Mouse (Mus musculus) liver, embryonic 14.5 days (tissue): ENCODE data around the gene Cpn1. TPM values are rescaled to one million over a fixed set of nuclear protein-coding genes. Genes with fewer than 3 reads are reported as not detected.

Experiments
- ATAC-seq: fragments of 200-750 bp; cut with Nextera tagmentation; 2 replicates; pipeline ENCODE4 v1.8.0; 2017; ENCODE audit warnings: moderate number of reproducible peaks, mild to moderate bottlenecking, moderate library complexity; ENCODE audit not compliant: insufficient read depth
- DNase-seq, 3 experiments: peaks; one replicate each; pipeline ENCODE4 v3.0.0-alpha.2; 2012 to 2013; ENCODE audit warnings: low read depth in 3 of 3, low spot score in 3 of 3
- H3K27ac ChIP-seq: fragments of 300-500 bp; sonication (generic); 2 replicates; pipeline ENCODE4 v1.5.1; 2014; ENCODE audit warnings: moderate library complexity, mild to moderate bottlenecking, control low read depth, inconsistent platforms
- H3K27me3 ChIP-seq: fragments of 300-500 bp; sonication (generic); 2 replicates; pipeline ENCODE4 v1.6.1; 2014; ENCODE audit warnings: mild to moderate bottlenecking, low read length, moderate library complexity; ENCODE audit not compliant: control insufficient read depth, insufficient read depth
- H3K36me3 ChIP-seq: fragments of 300-500 bp; sonication (generic); replicated peaks from 2 replicates; pipeline ENCODE4 v1.6.1; 2014; ENCODE audit warnings: low read depth; ENCODE audit not compliant: control insufficient read depth, insufficient read depth
- H3K4me1 ChIP-seq, 2 experiments: fragments of 200-500 bp in 1 of 2; fragments of 300-500 bp in 1 of 2; sonication (generic) in 1 of 2; replicated peaks; 2 replicates each; pipeline ENCODE4 v1.6.1; 2012 to 2014; ENCODE audit warnings: antibody characterized with exemption in 1 of 2, inconsistent platforms in 1 of 2, low read length in 1 of 2; ENCODE audit not compliant: control insufficient read depth in 2 of 2, insufficient read depth in 2 of 2
- H3K4me2 ChIP-seq: fragments of 300-500 bp; sonication (generic); 2 replicates; pipeline ENCODE4 v1.6.1; 2014; ENCODE audit warnings: low read depth, mild to moderate bottlenecking, control low read depth, moderate library complexity
- H3K4me3 ChIP-seq, 2 experiments: fragments of 200-500 bp in 1 of 2; fragments of 300-500 bp in 1 of 2; sonication (generic) in 1 of 2; 2 replicates each; pipeline ENCODE4 v1.5.1; 2012 to 2014; ENCODE audit warnings: low read depth in 2 of 2, low read length in 2 of 2, mild to moderate bottlenecking in 2 of 2, control low read depth in 1 of 2, inconsistent platforms in 1 of 2, moderate library complexity in 1 of 2; ENCODE audit not compliant: insufficient read depth in 1 of 2
- H3K9ac ChIP-seq: fragments of 300-500 bp; sonication (generic); replicated peaks from 2 replicates; pipeline ENCODE4 v1.6.1; 2014; ENCODE audit warnings: mild to moderate bottlenecking, control low read depth, moderate library complexity
- H3K9me3 ChIP-seq: fragments of 300-500 bp; sonication (generic); 2 replicates; pipeline ENCODE4 v1.6.1; 2016; ENCODE audit warnings: low read length, mixed read lengths; ENCODE audit not compliant: control insufficient read depth
- CTCF ChIP-seq: IDR thresholded peaks from 2 replicates; pipeline ENCODE4 v1.5.1; 2016; ENCODE audit warnings: antibody characterized with exemption, low read depth, control low read depth
- EP300 ChIP-seq: IDR thresholded peaks from 2 replicates; pipeline ENCODE4 v1.6.1; 2016; ENCODE audit warnings: antibody characterized with exemption, low read depth
- WGBS: fragments of 180-500 bp; shearing (Covaris S2); extraction: QIAGEN DNeasy Blood & Tissue Kit; methylation state at CpG from one replicate; pipeline ENCODE4 v1.1.7; 2014; ENCODE audit not compliant: insufficient replicate concordance; 5-methylcytosine and 5-hydroxymethylcytosine counted together
- polyA plus RNA-seq, 2 experiments: library from polyadenylated mRNA; depleted of rRNA in 1 of 2; stranded (reverse) in 1 of 2; unstranded in 1 of 2; fragments of >200 nt; fragmentation: Nextera tagmentation in 1 of 2; extraction: Ambion mirVana in 1 of 2; gene quantifications; 2 replicates each; pipeline versions ENCODE4 v1.2.1 to v1.2.3; 2012 to 2014

Gene Cpn1
- polyA plus RNA-seq, 2 experiments: 43.9 to 49.5 TPM

- WGBS: 68% methylated on average over 9 of the region's 9 CpGs
- Histone ChIP-seq H3K9ac (no peak overlapping the region), H3K27me3 (no peaks in the 10 kb centered on the region), H3K36me3 (no peaks in the 10 kb centered on the region), H3K4me3 (no peak overlapping the region), H3K4me1 (peaks cover 0 to 18% of the 10 kb centered on the region in 2 experiments; a peak in 3 of 4 replicates), H3K4me2 (no peak overlapping the region), H3K9me3 (no peaks in the 10 kb centered on the region), H3K27ac (no peak overlapping the region)
- no peak for DNase-seq
- TF ChIP-seq EP300 (no peak), CTCF (no peak)
- ATAC-seq: no peak
These were observed 70.9 kb downstream of the Cpn1 start for GRCm38 (mm10) chr19:43915431-43915830.

GRCm38 (mm10) chr19:43914986-43915385 lies 71.4 kb downstream of the Cpn1 start:
- WGBS: 71% methylated on average over 9 of the region's 9 CpGs
- Histone ChIP-seq H3K27me3 (no peaks in the 10 kb centered on the region), H3K4me1 (peaks cover 0 to 15% of the 10 kb centered on the region in 2 experiments; a peak in 3 of 4 replicates), H3K4me3 (no peak overlapping the region), H3K9me3 (no peaks in the 10 kb centered on the region), H3K9ac (no peak overlapping the region), H3K4me2 (no peak overlapping the region), H3K27ac (no peak overlapping the region), H3K36me3 (no peaks in the 10 kb centered on the region)
- TF ChIP-seq CTCF: no peak
- no peak for TF ChIP-seq EP300
- ATAC-seq (no peak), DNase-seq (no peak)

- Histone ChIP-seq H3K36me3 (no peaks in the 10 kb centered on the region), H3K9ac (no peak overlapping the region), H3K27ac (no peak overlapping the region), H3K4me3 (no peak overlapping the region), H3K9me3 (no peaks in the 10 kb centered on the region), H3K27me3 (no peaks in the 10 kb centered on the region), H3K4me2 (no peak overlapping the region), H3K4me1 (peaks cover 0 to 12% of the 10 kb centered on the region in 2 experiments; a peak in 3 of 4 replicates)
- WGBS: 50% methylated on average over 4 of the region's 4 CpGs
- no peak for ATAC-seq
- no peak for DNase-seq
- TF ChIP-seq CTCF: no peak
- TF ChIP-seq EP300: no peak
These were observed 73.4 kb downstream of the Cpn1 start for GRCm38 (mm10) chr19:43912775-43913486.

- no peaks in the 10 kb centered on the region for H3K9me3 ChIP-seq
- H3K9ac ChIP-seq: no peak overlapping the region
- TF ChIP-seq CTCF (peak; percentile 45), EP300 (no peak)
- no peak overlapping the region for H3K4me2 ChIP-seq
- H3K4me1 ChIP-seq: no peaks in the 10 kb centered on the region
- H3K36me3 ChIP-seq: no peaks in the 10 kb centered on the region
- H3K27me3 ChIP-seq: no peaks in the 10 kb centered on the region
- no peak overlapping the region for H3K27ac ChIP-seq
- 80% methylated on average over 7 of the region's 7 CpGs for WGBS
- DNase-seq: no peak
- no peak overlapping the region for H3K4me3 ChIP-seq
- ATAC-seq: no peak
These were observed 79.9 kb downstream of the Cpn1 start for GRCm38 (mm10) chr19:43906492-43906891.

Other genes with a start within 250 kb of the Cpn1 start
- gene Cutc, start 233.6 kb downstream of the Cpn1 start, polyA plus RNA-seq (2012; rRNA removed): 4.4 and 6.7 TPM in 2 replicates
- gene Cutc, start 233.6 kb downstream of the Cpn1 start, polyA plus RNA-seq (2014; fragmentation: Nextera tagmentation; extraction: Ambion mirVana): 9.7 and 13.2 TPM in 2 replicates
- 7.2 and 8.0 TPM in 2 replicates for gene Cox15, start 233.6 kb downstream of the Cpn1 start, polyA plus RNA-seq (2012; rRNA removed)
- 3.2 TPM in 2 replicates for gene Cox15, start 233.6 kb downstream of the Cpn1 start, polyA plus RNA-seq (2014; fragmentation: Nextera tagmentation; extraction: Ambion mirVana)
- gene Abcc2, start 204.4 kb downstream of the Cpn1 start, polyA plus RNA-seq (2012; rRNA removed): 12.9 and 13.4 TPM in 2 replicates
- 9.5 and 10.6 TPM in 2 replicates for gene Abcc2, start 204.4 kb downstream of the Cpn1 start, polyA plus RNA-seq (2014; fragmentation: Nextera tagmentation; extraction: Ambion mirVana)
- 2.1 and 2.2 TPM in 2 replicates for gene Dnmbp, start 46.4 kb downstream of the Cpn1 start, polyA plus RNA-seq (2012; rRNA removed)
- 1.3 and 1.5 TPM in 2 replicates for gene Dnmbp, start 46.4 kb downstream of the Cpn1 start, polyA plus RNA-seq (2014; fragmentation: Nextera tagmentation; extraction: Ambion mirVana)
- gene Cyp2c23, start 42.7 kb upstream of the Cpn1 start, polyA plus RNA-seq (2012; rRNA removed): 9.9 and 10.5 TPM in 2 replicates
- gene Cyp2c23, start 42.7 kb upstream of the Cpn1 start, polyA plus RNA-seq (2014; fragmentation: Nextera tagmentation; extraction: Ambion mirVana): 20.7 and 23.4 TPM in 2 replicates
- 7.1 and 11.4 TPM in 2 replicates for gene Erlin1, start 83.2 kb upstream of the Cpn1 start, polyA plus RNA-seq (2012; rRNA removed)
- 13.0 and 13.4 TPM in 2 replicates for gene Erlin1, start 83.2 kb upstream of the Cpn1 start, polyA plus RNA-seq (2014; fragmentation: Nextera tagmentation; extraction: Ambion mirVana)
- gene Chuk, start 120.9 kb upstream of the Cpn1 start, polyA plus RNA-seq (2012; rRNA removed): 14.8 and 20.7 TPM in 2 replicates
- 20.5 and 21.0 TPM in 2 replicates for gene Chuk, start 120.9 kb upstream of the Cpn1 start, polyA plus RNA-seq (2014; fragmentation: Nextera tagmentation; extraction: Ambion mirVana)
- 4.6 and 8.8 TPM in 2 replicates for gene Cwf19l1, start 149.3 kb upstream of the Cpn1 start, polyA plus RNA-seq (2012; rRNA removed)
- gene Cwf19l1, start 149.3 kb upstream of the Cpn1 start, polyA plus RNA-seq (2014; fragmentation: Nextera tagmentation; extraction: Ambion mirVana): 12.9 and 18.0 TPM in 2 replicates
- 18.4 and 28.1 TPM in 2 replicates for gene Bloc1s2, start 159.9 kb upstream of the Cpn1 start, polyA plus RNA-seq (2012; rRNA removed)
- 44.5 and 45.0 TPM in 2 replicates for gene Bloc1s2, start 159.9 kb upstream of the Cpn1 start, polyA plus RNA-seq (2014; fragmentation: Nextera tagmentation; extraction: Ambion mirVana)
- not detected in 2 replicates for gene Pkd2l1, start 205.9 kb upstream of the Cpn1 start, polyA plus RNA-seq (2012; rRNA removed)
- not detected in 2 replicates for gene Pkd2l1, start 205.9 kb upstream of the Cpn1 start, polyA plus RNA-seq (2014; fragmentation: Nextera tagmentation; extraction: Ambion mirVana)
- not detected in 2 replicates for gene Scd3, start 216.7 kb upstream of the Cpn1 start, polyA plus RNA-seq (2012; rRNA removed)
- gene Scd3, start 216.7 kb upstream of the Cpn1 start, polyA plus RNA-seq (2014; fragmentation: Nextera tagmentation; extraction: Ambion mirVana): not detected in 2 replicates